Mouse (Mus musculus): ENCODE data around the gene Tyro3.

The Tyro3 gene

GRCm38 (mm10) chr2:119797279-119797783, at the start of gene Tyro3:
TSS of gene Tyro3 (plus strand) at chr2:119797733.
- no peak for DNase-seq (ENCODE audit: low read depth, low spot score)

GRCm38 (mm10) chr2:119749260-119749659, 48.3 kb upstream of the Tyro3 start:
- DNase-seq (ENCODE audit: low read depth, low spot score) = no peak

- DNase-seq (ENCODE audit: low read depth, low spot score) = no peak
These were observed 39.9 kb upstream of the Tyro3 start for GRCm38 (mm10) chr2:119757601-119758100.

- no peak for DNase-seq (ENCODE audit: low read depth, low spot score)
These were observed 39.3 kb upstream of the Tyro3 start for GRCm38 (mm10) chr2:119758101-119758843.

DNA sequence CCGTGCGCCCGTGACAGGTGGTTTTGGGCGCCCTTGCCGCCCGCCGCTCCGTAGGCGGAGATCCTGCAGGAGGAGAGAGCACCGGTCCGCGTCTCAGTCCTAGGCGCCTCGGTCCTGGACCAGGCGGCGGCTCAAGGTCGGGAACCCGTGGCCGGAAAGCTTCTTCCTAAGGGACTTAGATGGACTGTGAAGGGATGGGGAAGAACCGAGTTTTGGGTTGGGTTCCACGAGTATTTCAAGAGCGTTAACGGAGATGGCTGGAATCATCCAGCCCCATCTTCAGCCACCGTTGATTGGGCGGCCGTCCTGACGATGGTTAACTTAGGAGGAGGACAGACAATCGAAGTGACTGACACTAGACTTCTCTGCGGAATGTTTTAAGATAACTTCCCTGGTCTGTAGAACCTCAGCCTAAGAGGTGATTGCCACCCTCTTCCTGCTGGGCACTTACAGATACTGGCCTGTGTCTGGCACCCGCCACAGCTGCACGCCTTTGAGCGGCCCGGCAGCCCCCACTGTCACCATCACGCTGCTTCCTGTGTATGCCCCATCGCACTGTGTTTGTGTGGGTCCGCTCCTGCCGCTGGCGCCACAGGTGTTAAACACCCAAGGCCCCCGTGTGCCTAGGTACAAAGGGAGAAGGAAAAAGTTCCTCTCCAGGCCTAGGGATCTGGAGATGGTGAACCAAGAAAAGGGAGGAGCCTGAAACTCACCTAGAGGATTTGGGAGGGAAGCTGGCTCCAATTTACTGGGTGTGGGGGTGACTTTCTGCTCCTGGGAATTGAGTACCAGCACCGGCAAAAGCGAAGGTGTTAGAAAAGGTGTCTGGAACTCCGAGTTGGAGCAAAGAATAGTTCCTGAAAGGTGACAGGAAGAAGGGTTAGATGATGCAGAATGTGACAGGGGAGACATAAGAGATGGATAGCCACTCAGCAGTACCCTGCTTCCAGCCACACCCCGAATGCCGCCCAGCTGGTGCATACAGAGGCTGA, 38.4 kb upstream of the Tyro3 start:
- DNase-seq (ENCODE audit: low read depth, low spot score) = no peak

- DNase-seq (ENCODE audit: low read depth, low spot score) = no peak
These were observed 37.3 kb upstream of the Tyro3 start, which contains the start of gene Ltk for GRCm38 (mm10) chr2:119760251-119760650. TSS of gene Ltk (minus strand) at chr2:119760431.

DNA sequence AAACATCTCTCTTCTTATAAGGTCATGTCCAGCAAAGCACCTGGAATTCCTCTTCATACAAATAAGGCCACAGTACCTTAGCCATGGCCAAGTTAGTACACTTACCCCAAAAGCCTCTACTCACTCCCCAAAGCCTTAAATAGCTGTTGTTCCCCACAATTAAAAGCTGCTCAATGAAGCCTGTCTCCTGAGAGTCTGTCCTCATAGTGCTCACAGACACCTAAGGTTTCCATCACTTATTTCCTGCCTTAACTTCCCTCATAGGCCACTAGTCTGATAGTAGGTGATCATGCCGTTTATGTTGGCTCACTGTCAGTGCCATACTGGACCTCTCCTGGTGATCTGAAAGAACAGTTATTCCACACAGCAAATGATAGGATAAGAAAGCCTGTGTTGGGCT, 35.3 kb upstream of the Tyro3 start:
- DNase-seq (ENCODE audit: low read depth, low spot score) = no peak

- no peak for DNase-seq (ENCODE audit: low read depth, low spot score)
These were observed 33.6 kb upstream of the Tyro3 start for GRCm38 (mm10) chr2:119763924-119764323.

DNA sequence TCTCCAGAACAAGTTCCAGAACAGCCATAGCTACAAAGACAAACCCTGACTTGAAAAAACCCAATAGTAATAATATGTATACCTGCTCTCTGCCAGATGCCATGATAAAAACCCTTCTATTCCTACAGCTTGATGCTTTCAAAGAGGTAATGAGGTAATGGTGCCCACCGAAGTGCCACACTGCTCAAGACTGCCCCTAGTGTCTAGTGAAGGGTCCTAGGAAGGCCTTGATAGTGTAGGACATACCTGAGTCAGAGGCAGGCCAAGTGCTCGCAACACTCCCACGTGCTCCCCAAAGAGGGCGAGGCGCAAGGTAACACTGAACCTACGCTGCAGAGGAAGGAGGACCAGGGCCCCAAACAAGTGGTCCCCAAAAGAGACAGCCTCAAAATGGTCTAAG, 30.3 kb upstream of the Tyro3 start:
- no peak for DNase-seq (ENCODE audit: low read depth, low spot score)

DNA sequence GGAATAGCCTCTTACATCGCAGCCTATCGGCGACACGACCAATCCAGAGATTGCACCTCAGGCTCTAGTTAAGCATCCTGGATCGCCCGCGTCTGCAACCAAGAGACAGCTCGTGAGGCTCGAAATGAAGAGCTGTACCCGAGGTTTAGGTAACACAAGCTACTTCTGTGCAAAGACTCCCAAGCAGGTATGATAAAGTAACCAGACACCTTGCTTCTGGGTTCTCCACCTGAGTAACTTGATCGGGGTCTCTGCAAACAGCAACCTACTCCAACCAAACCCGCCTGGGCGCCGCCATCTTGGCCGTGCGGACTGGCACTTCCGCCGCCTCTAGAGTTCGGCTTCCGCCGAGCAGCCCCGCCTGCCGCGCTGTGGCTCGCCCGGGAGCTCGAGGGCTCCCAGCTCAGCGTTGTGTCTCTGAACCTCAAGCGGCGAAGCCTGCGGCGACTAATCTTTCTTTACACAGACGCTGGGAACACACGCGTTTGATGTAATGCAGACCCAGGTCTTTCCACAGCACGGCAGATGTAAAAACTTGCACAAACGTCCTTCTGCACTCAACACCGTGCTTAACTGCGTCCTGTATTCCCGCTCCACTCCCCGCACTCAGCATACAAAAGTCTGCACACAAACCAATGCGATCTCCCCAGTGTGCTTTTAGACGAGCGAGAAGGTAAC, 10.2 kb upstream of the Tyro3 start, which contains the start of gene Rpap1:
TSS of gene Rpap1 (minus strand) at position 332 of the 678 bp plus-strand sequence.
- peak; percentile 61 for DNase-seq (ENCODE audit: low read depth, low spot score)

DNA sequence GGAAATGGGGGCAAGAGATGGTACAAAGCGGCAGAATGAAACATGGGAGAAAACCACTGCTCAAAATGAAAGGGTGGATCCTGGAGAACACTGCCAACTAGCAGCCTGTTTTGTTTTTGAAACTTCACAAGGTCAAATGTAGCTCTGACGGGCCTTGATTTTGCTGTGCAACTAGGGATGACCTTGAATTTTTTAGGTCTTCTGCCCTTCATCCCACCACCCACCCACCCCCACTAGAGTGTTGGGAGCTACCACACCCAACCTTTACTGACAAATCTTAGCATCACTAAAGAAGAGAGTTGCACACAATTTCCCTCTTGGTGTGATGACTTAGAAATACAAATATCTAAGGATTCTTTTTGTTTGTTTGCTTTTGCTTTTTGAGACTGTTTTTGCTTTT, 7.5 kb upstream of the Tyro3 start:
- DNase-seq (ENCODE audit: low read depth, low spot score) = no peak

DNA sequence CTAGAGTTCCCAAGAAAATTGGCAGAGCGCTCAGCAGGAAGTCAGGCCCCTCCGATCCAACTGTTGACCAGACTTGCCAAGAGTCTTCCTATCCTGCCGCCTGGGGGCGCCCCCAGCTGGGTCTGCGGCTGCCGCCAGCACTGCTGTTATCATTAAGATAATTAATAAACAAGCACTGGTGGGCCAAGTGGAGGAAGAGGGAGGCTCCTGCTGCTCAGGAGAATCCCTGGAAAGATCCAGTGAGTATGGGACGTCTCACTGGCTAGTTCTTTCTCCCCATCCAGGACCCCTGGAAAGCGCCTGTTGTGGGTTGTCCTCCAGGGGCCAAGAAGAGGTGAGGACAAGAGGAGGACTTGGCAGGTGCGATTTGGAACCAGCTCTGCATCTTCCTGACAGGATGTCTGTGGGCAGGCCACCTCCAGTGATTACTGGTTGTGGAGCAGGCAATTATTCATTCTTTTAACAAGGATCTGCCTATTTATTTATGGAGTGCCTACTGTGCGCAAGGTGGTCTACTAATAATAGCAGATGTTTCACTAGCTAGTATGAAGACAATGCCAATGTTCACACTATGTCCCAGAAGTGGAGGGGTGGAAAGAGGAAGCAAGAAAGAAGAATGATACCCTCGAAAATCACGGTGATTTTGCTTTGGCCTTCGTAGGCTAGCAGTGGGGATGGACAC, 854 bp downstream of the Tyro3 start:
- no peak for DNase-seq (ENCODE audit: low read depth, low spot score)

DNA sequence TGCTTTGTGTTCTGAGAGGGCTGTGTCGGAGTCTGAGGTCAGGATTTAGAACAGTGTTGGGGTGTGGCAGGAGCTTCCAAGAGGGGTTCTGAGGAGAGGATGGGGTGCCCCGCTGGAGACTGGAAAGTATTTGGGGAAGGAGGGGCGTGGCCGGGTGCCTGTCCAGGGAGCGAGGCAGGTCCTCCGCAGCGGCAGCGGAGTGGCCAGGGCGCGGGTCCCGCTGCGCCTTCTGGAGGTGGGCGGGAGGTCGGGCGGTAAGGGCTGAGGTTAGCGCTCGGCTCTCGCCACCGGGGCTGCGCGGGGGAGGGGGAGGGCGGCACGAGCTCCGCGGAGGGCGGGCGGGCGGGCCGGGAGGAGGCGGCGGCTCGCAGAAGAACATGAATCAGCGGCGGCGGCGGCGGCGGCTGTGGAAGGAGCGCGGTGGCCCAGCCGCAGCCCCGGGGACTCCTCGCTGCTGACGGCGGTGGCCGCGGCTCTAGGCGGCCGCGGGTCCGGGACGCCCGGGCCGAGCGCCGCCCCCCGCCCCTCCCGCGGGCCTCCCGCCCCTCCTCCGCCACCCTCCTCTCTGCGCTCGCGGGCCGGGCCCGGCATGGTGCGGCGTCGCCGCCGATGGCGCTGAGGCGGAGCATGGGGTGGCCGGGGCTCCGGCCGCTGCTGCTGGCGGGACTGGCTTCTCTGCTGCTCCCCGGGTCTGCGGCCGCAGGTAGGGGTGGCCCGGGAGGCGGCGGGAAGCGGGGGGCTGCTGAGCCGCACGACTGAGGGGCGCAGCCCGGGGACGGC, 1.8 kb downstream of the Tyro3 start:
- DNase-seq (ENCODE audit: low read depth, low spot score) = no peak

DNA sequence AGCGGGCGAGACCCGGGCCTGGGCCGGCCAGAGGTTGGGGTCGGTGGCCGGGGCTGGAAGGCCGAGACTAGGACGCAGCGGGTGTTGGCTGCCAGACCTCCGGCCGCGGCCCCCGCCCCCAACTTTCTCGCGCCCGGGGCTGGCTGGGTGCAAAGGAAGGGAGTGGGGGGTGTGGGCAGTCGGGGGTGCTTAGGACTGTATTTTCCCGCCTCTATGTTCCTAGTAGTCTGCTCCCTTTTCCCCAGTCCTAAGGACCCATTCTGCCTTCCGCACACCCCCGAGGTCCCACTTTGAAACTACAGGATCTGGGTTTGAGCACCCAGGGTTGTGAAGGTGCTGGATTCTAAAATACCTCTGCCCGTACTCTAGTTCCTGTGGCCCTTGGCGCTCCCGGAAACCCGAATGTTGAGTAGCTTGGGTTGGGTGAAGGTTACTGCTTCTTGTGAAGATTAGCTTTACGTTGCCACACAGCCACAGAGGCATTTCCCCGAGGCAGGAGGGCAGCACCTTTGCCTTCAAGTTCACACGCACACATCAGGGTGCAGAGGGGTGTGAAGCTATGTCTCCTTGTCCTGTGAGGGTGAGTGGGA, 2.5 kb downstream of the Tyro3 start:
- DNase-seq (ENCODE audit: low read depth, low spot score) = no peak

GRCm38 (mm10) chr2:119800876-119801846, 3.6 kb downstream of the Tyro3 start:
- no peak for DNase-seq (ENCODE audit: low read depth, low spot score)

DNA sequence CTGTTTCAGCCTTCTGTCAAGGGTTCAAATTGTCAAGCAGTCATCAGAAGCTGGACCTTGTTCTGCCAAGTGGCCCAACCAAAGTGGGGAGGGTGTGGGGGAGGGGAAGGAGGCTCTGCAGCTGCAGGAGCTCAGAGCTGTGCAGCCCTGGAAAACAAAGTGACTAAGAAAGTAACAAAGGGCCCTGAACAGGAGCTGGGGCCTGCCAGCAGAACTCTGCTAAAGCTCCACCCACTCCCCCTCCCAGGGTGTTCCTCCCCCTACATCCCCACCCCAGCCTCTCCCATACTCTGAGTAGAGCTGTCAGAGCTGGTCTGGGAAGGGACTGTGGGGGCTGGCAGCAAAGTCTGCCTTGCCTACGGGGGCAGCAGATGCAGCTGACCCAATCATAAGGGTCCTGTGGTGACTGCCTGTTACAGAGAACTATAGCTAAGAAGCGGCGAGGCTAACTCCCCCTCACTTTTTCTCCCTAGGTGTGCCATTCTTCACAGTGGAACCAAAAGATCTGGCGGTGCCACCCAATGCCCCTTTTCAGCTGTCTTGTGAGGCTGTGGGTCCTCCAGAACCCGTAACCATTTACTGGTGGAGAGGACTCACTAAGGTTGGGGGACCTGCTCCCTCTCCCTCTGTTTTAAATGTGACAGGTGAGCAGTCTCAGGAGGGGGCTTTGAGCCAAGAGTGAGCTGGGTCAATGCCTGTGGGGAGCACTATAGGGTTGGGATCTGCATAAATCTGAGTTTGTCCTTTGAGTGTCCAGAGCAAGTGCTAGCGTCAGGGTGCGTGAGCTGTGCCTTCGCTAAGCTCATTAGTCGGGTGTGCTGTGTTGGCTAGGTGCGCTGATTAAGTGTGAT, 5.5 kb downstream of the Tyro3 start:
- no peak for DNase-seq (ENCODE audit: low read depth, low spot score)

- no peak for DNase-seq (ENCODE audit: low read depth, low spot score)
These were observed 6.2 kb downstream of the Tyro3 start for GRCm38 (mm10) chr2:119803618-119804274.

Measured in c-Kit-negative CD71-positive TER-119-positive erythroid progenitor cells, embryonic 14.5 days (primary cell).